Mouse (Mus musculus) liver, embryonic 14.5 days (tissue): Measurements from ENCODE around the gene Fgf22.

Experiments used
- CTCF ChIP-seq: IDR thresholded peaks from 2 replicates; pipeline ENCODE4 v1.5.1; 2016; ENCODE audit warnings: antibody characterized with exemption, low read depth, control low read depth
- EP300 ChIP-seq: IDR thresholded peaks from 2 replicates; pipeline ENCODE4 v1.6.1; 2016; ENCODE audit warnings: antibody characterized with exemption, low read depth

- TF ChIP-seq EP300 (no peak), CTCF (no peak)
These were observed 23.1 kb downstream of the Fgf22 start for GRCm38 (mm10) chr10:79778006-79778405.
